Mouse (Mus musculus): ENCODE results near the gene Clec2h. TPM values are rescaled to one million over a fixed set of nuclear protein-coding genes. Genes with fewer than 3 reads are reported as not detected.
"Not testable (repeated sequence)": the region's sequence is repeated elsewhere in the genome, so short reads cannot be mapped to it uniquely, and the experiment has no call there.

Clec2h gene
- not detected in 2 replicates for polyA plus RNA-seq (2011; ENCODE audit: insufficient read depth, insufficient read length, low read depth, missing spikeins)

- no peaks in the 10 kb centered on the region for H3K4me1 ChIP-seq (ENCODE audit: control insufficient read depth, insufficient read depth, low read length)
- no peaks in the 10 kb centered on the region for H3K27me3 ChIP-seq (ENCODE audit: control insufficient read depth, insufficient read depth, low read length, poor library complexity, severe bottlenecking)
- no peak within 1 kb of the TSS for H3K4me3 ChIP-seq (ENCODE audit: low read depth, low read length)
- TF ChIP-seq EP300 (IDR thresholded peaks at IDR 0.05; ENCODE audit: insufficient read depth, low read depth, low read length), result no peak
- peak; percentile 13 for TF ChIP-seq CTCF (IDR thresholded peaks at IDR 0.05; ENCODE audit: low read depth, low read length)
- TF ChIP-seq POLR2A (IDR thresholded peaks at IDR 0.05; ENCODE audit: insufficient read depth, low read length), result no peak
- H3K36me3 ChIP-seq (ENCODE audit: control insufficient read depth, insufficient read depth, low read length, poor library complexity, severe bottlenecking), result no peaks in the 10 kb centered on the region
- 0 out of 2 replicates have a peak, but pooled peaks cover 2% of the 10 kb centered on the region for H3K9me3 ChIP-seq (replicated peaks; ENCODE audit: control insufficient read depth, insufficient read depth, low read length, poor library complexity, severe bottlenecking)
- H3K27ac ChIP-seq (ENCODE audit: insufficient read depth, low read length), result no peak within 1 kb of the TSS
- no peak within 1 kb of the TSS for H3K9ac ChIP-seq (ENCODE audit: low read depth, poor library complexity, severe bottlenecking)
Measured at GRCm38 (mm10) chr6:128662206-128662605, at the start of gene Clec2h. TSS of gene Clec2h (plus strand) at chr6:128662385.

- no peaks in the 10 kb centered on the region for H3K9me3 ChIP-seq (replicated peaks; ENCODE audit: control insufficient read depth, insufficient read depth, low read length, poor library complexity, severe bottlenecking)
- H3K4me3 ChIP-seq (ENCODE audit: low read depth, low read length), result no peak overlapping the region
- no peak overlapping the region for H3K9ac ChIP-seq (ENCODE audit: low read depth, poor library complexity, severe bottlenecking)
- no peaks in the 10 kb centered on the region for H3K36me3 ChIP-seq (ENCODE audit: control insufficient read depth, insufficient read depth, low read length, poor library complexity, severe bottlenecking)
- no peaks in the 10 kb centered on the region for H3K4me1 ChIP-seq (ENCODE audit: control insufficient read depth, insufficient read depth, low read length)
- H3K27ac ChIP-seq (ENCODE audit: insufficient read depth, low read length), result no peak overlapping the region
- H3K27me3 ChIP-seq (ENCODE audit: control insufficient read depth, insufficient read depth, low read length, poor library complexity, severe bottlenecking), result no peaks in the 10 kb centered on the region
- TF ChIP-seq EP300 (IDR thresholded peaks at IDR 0.05; ENCODE audit: insufficient read depth, low read depth, low read length) (no peak), CTCF (IDR thresholded peaks at IDR 0.05; ENCODE audit: low read depth, low read length) (no peak), POLR2A (IDR thresholded peaks at IDR 0.05; ENCODE audit: insufficient read depth, low read length) (no peak)
Measured at GRCm38 (mm10) chr6:128622733-128623132, 39.5 kb upstream of the Clec2h start.

GRCm38 (mm10) chr6:128623433-128623832 lies 38.8 kb upstream of the Clec2h start, which contains the start of gene Klrb1a:
TSS of gene Klrb1a (minus strand) at chr6:128623533.
- not testable (repeated sequence) for H3K9me3 ChIP-seq (replicated peaks; ENCODE audit: control insufficient read depth, insufficient read depth, low read length, poor library complexity, severe bottlenecking); H3K4me3 ChIP-seq (ENCODE audit: low read depth, low read length); H3K9ac ChIP-seq (ENCODE audit: low read depth, poor library complexity, severe bottlenecking)

GRCm38 (mm10) chr6:128624425-128624824 lies 37.8 kb upstream of the Clec2h start:
- Histone ChIP-seq H3K36me3 (ENCODE audit: control insufficient read depth, insufficient read depth, low read length, poor library complexity, severe bottlenecking) (no peaks in the 10 kb centered on the region), H3K27me3 (ENCODE audit: control insufficient read depth, insufficient read depth, low read length, poor library complexity, severe bottlenecking) (no peaks in the 10 kb centered on the region), H3K4me1 (ENCODE audit: control insufficient read depth, insufficient read depth, low read length) (no peaks in the 10 kb centered on the region), H3K9ac (ENCODE audit: low read depth, poor library complexity, severe bottlenecking) (no peak overlapping the region), H3K4me3 (ENCODE audit: low read depth, low read length) (no peak overlapping the region), H3K9me3 (replicated peaks; ENCODE audit: control insufficient read depth, insufficient read depth, low read length, poor library complexity, severe bottlenecking) (no peaks in the 10 kb centered on the region), H3K27ac (ENCODE audit: insufficient read depth, low read length) (no peak overlapping the region)
- no peak for TF ChIP-seq EP300 (IDR thresholded peaks at IDR 0.05; ENCODE audit: insufficient read depth, low read depth, low read length)
- TF ChIP-seq CTCF (IDR thresholded peaks at IDR 0.05; ENCODE audit: low read depth, low read length), result no peak
- TF ChIP-seq POLR2A (IDR thresholded peaks at IDR 0.05; ENCODE audit: insufficient read depth, low read length), result no peak

More at GRCm38 (mm10) chr6:128623433-128623832, 38.8 kb upstream of the Clec2h start, which contains the start of gene Klrb1a:
- not testable (repeated sequence) for H3K4me1 ChIP-seq (ENCODE audit: control insufficient read depth, insufficient read depth, low read length); H3K27ac ChIP-seq (ENCODE audit: insufficient read depth, low read length); H3K36me3 ChIP-seq (ENCODE audit: control insufficient read depth, insufficient read depth, low read length, poor library complexity, severe bottlenecking); H3K27me3 ChIP-seq (ENCODE audit: control insufficient read depth, insufficient read depth, low read length, poor library complexity, severe bottlenecking)

- H3K27ac ChIP-seq (ENCODE audit: insufficient read depth, low read length); H3K4me1 ChIP-seq (ENCODE audit: control insufficient read depth, insufficient read depth, low read length); H3K27me3 ChIP-seq (ENCODE audit: control insufficient read depth, insufficient read depth, low read length, poor library complexity, severe bottlenecking); H3K9me3 ChIP-seq (replicated peaks; ENCODE audit: control insufficient read depth, insufficient read depth, low read length, poor library complexity, severe bottlenecking); H3K4me3 ChIP-seq (ENCODE audit: low read depth, low read length); H3K9ac ChIP-seq (ENCODE audit: low read depth, poor library complexity, severe bottlenecking); H3K36me3 ChIP-seq (ENCODE audit: control insufficient read depth, insufficient read depth, low read length, poor library complexity, severe bottlenecking): not testable (repeated sequence)
Measured at GRCm38 (mm10) chr6:128625246-128625645, 36.9 kb upstream of the Clec2h start.

- H3K27ac ChIP-seq (ENCODE audit: insufficient read depth, low read length); H3K4me1 ChIP-seq (ENCODE audit: control insufficient read depth, insufficient read depth, low read length); H3K36me3 ChIP-seq (ENCODE audit: control insufficient read depth, insufficient read depth, low read length, poor library complexity, severe bottlenecking); H3K27me3 ChIP-seq (ENCODE audit: control insufficient read depth, insufficient read depth, low read length, poor library complexity, severe bottlenecking); H3K9me3 ChIP-seq (replicated peaks; ENCODE audit: control insufficient read depth, insufficient read depth, low read length, poor library complexity, severe bottlenecking); H3K9ac ChIP-seq (ENCODE audit: low read depth, poor library complexity, severe bottlenecking): not testable (repeated sequence)
- peak overlapping the region; percentile 6; the same call in 1 of the 2 replicates for H3K4me3 ChIP-seq (ENCODE audit: low read depth, low read length)
- peak; percentile 56 for TF ChIP-seq CTCF (IDR thresholded peaks at IDR 0.05; ENCODE audit: low read depth, low read length)
Measured at GRCm38 (mm10) chr6:128629771-128630739, 32.1 kb upstream of the Clec2h start.

- H3K4me3 ChIP-seq (ENCODE audit: low read depth, low read length); H3K9me3 ChIP-seq (replicated peaks; ENCODE audit: control insufficient read depth, insufficient read depth, low read length, poor library complexity, severe bottlenecking); H3K36me3 ChIP-seq (ENCODE audit: control insufficient read depth, insufficient read depth, low read length, poor library complexity, severe bottlenecking); H3K4me1 ChIP-seq (ENCODE audit: control insufficient read depth, insufficient read depth, low read length); H3K27ac ChIP-seq (ENCODE audit: insufficient read depth, low read length); H3K27me3 ChIP-seq (ENCODE audit: control insufficient read depth, insufficient read depth, low read length, poor library complexity, severe bottlenecking); H3K9ac ChIP-seq (ENCODE audit: low read depth, poor library complexity, severe bottlenecking): not testable (repeated sequence)
Measured at GRCm38 (mm10) chr6:128630912-128631905, 31.0 kb upstream of the Clec2h start.
